Mouse (Mus musculus): Measurements from ENCODE around the gene Grm7.

The Grm7 gene

DNA sequence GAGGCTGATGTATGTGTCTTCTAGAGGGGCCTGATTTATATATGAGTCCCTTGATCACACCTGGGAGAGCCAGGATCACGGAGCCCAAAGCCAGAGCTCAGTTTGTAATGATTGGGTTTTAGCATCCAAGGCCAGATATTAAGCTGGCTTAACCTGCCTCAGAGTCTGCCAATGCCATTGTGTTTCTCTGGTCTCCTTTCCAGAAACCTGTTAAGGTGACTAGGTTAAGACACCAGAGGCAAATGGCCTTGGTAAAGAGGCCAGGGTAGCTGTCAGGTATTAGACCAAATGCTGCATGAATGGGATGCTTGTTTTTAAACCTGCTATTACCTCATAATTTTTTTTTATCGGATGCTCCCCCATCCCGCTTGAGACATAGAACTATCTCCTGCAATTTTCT, 722.7 kb downstream of the Grm7 start:
- DNase-seq (ENCODE audit: low read depth, low spot score), result no peak

DNA sequence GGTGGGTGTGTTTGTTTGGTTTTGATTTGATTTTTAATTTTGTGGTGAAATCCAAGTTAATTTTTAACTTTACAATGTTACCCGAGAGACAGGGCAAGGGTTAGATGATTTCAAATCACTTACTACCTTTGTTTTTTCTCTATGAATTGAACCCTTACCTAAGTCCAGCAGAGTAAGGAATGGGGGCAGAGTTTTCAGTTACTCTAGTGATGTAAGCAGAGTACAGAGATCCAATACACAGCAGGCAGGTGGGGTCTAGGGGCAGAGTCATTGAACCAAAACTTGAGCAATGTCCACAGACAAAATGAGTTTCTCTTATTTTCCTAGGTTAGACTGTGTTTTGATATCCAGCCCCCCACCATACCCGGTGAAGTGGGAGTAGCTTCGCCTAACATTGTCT, 723.2 kb downstream of the Grm7 start:
- DNase-seq (ENCODE audit: low read depth, low spot score), result no peak

DNA sequence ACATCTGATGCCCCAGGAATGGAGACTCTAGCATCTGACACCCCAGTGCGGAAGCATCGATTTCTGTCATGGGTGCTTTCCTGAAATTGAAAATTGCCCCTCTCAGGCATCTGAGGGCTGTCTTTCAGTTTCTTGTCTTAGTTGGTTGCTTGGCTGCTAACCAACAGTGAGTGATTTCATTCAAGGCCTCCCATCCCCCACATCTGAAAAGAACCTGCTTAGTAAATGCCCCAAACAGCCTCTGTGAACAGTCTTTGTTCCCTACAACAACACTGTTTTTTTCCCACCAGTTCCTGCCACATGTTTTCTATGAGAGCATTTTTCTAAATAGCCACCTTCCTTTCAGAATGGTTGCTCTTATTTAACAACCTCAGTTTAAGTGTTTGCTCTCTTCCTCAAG, 723.6 kb downstream of the Grm7 start:
- DNase-seq (ENCODE audit: low read depth, low spot score), result no peak

DNA sequence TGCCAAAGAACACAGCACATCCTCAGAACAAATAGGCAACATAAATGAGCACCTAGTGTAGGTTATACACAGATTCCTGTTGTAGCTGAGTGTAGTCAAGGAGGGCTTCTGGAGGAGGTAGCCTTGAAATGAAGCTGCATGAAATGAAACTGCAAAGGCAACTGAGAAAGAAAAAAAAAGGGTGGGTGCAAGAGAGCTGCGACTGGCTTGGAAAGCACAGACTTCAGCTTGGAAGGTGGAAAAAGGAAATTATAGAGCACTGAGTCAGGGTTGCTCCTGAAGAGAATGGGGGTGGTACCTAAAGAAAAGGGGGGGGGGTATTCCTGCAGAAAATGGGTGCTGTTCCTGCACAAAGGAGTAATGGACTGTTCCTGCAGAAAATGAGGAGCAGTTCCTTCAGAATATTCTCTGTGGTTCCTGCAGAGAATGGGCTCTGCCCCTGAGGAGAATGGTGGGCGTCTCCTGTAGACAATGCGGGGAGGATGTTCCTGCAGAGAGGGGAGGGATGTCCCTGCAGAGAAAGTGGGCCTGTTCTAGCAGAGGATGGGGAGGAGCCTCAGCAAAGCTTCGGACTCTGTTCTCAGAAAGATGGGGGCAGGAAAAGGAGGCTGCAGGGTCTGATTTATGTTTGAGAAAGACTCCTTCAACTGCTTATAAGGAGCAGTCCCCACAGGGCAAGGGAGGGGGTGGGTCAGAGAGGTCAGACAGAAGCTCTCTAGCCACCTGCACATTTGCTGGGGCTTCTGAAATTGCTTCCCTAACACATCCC, 726.4 kb downstream of the Grm7 start:
- DNase-seq (ENCODE audit: low read depth, low spot score), result peak; percentile 22

DNA sequence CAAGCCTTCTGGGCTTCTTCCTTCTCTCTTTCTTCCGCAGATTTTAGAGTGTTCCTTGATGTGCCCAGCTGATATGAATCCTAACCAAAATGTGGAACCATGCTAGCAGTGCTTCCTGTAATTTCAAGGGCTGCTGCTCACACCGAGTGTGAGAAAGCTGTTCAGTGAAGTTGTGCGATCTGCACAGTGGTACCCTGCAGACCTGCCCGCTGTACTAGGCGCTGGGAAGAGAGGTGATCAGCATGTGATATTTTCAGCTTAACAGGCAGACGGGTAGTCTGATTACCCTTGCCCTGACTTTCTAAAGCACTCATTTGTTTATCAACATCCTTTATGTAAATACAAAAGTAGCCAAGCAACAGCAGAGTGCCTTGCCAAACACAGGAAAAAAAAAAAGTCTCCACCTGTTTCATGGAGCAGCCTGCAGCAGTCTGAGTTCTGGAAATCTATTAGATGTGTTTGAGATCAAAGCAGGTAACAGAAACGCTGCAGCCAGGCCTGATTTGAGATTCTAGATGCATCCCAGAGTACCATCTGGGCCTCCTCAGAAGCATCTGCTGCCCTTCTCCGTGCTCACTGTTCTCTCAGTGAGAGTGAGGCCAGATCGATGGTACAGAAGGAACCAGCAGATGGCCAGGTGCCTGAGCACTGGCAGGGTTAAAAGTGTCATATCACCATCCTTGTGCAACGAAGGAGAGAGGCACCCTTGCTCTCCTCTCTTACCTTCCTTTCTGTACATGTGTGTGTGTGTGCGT, 727.4 kb downstream of the Grm7 start:
- no peak for DNase-seq (ENCODE audit: low read depth, low spot score)

DNA sequence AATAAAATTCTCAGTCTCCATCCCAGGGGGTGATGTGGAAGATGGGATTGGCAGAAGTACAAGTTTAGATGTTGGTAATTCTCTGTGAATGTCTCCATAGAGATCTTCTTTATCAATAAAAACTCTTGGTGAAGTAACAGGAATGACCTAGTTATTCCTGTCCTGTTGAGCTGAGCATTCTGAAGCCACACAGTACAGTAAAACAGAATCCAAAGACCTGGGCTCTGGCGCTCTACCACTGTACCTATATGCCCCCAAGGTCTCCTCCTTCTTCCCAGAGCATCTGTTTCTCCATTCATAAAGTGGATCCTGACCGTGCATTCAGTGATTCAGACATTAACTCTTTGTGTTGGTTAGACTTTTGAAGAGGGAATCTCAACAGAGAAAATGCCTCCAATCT, 735.3 kb downstream of the Grm7 start:
- no peak for DNase-seq (ENCODE audit: low read depth, low spot score)

DNA sequence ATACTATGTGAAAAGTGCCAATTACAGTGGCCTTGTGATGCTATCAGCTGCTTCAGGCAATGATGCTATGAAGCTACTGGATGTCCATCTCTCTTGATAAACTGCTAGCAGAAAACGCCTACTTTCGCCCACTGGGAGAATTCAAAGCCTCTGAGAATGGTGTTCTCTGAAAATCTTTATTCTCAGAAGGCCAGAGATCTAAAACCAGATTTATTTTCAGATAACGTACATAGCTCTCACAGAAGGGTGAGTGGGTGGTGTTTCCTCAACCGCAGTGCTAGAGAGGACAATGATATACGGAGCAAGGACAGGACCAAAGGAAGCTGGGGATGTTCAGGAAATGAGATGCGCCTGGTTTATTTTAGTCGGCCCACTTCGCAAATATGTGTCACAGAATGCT, 763.4 kb downstream of the Grm7 start:
- DNase-seq (ENCODE audit: low read depth, low spot score), result no peak

DNA sequence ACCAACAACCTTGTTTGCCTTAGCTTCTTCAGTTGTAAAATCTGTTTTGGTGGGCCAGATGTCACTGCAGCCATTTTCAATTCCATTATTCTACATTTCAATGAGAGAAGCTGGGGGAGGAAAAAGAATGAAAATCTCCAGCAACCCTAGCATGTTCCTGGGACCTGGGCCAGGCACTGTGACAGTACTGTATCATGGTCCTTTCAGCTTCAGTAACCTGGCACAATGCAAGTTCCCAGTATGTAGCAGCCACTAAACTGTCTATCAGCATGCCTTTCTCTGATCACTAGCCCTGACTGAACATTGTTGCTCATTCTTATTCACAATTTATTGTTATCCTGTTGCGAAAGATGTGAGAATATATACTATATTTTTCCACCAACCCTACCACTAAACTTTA, 779.4 kb downstream of the Grm7 start:
- DNase-seq (ENCODE audit: low read depth, low spot score), result no peak

DNA sequence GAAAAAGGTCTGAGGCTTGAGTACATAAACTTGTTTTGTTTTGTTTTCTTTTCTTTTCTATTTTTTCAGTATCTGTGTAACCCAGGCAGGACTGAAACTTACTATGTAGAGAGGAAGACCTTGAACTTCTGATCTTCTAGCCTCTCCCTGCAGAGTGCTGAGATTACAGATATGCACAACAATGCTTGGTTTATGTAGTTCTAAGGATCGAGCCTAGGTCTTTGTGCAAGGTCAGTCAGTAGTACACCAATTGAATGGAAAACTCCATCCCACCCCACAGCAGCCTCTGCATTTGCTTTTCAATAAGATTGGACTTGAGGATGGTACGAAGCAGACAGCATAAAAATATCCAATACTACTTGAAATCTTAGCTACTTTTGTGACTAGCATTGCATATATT, 800.8 kb downstream of the Grm7 start:
- DNase-seq (ENCODE audit: low read depth, low spot score), result no peak

DNA sequence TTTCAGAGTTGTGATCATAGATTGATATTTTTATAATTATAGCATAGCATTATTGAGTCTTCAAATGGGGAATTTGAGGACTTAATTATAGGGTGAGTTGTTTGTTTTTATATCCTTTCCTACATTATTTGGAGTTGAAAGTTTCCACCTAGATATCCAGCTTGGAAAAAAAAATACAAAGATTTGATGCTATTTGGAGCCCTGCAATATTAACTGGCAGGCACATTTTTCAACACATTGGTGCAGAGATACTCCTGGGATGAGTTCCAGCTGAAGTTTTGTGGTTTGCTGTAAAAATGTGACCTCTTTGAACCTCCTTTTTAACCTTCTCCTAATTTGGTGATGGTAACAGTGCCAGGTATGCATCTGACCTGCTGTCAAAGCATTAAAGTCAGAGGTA, 802.5 kb downstream of the Grm7 start:
- DNase-seq (ENCODE audit: low read depth, low spot score), result no peak

DNA sequence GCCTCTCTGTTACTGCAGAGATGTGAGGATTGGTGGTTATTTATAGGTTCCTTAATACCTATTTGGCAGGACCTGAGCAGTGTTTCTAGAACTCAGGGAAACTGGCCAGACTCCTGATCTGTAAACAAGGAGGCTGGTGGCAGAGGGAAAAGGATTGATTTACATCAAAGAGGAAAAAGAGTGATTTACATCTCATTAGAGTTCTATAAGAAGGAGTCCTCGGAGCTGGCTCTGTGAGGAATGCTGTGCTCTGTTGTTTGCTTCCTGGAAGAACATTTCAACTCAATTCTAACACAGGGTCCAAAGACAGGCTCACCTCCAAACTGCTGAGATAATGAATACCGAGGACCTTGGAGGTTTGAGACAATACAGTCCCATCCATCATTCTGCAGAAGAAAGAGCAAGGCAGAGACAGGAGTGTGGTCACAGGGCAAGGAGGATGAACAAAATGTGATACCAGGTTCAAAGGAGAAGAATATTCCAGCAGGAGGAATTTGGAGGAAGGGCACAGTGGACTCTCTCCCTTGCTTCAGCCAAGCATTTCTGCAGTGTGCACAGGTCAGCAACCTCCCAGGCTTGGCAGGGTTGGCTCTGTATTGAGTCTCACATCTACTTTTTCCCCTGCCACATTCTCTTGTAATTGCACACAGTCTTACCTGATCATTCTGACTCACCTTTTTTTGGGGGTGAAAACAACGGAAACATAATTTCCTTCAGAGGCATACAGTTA, 803.8 kb downstream of the Grm7 start:
- DNase-seq (ENCODE audit: low read depth, low spot score), result no peak

DNA sequence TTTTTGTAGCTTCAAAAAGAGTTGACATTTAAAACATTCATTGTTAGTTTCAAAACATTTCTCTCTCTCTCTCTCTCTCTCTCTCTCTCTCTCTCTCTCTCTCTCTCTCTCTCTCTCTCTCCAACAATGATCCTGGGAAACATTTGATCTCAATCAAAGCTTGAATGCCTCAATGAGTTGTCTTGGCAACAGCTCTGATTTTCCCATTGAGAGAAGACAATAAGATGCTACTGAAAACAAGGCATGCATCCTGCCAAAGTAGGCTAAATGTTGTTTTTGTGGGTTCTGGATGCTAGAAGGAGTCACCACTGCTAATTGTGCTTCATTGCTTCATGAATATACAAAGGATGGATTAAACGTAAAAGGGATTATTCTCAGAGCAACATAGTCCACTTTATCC, 836.5 kb downstream of the Grm7 start:
- DNase-seq (ENCODE audit: low read depth, low spot score), result no peak

DNA sequence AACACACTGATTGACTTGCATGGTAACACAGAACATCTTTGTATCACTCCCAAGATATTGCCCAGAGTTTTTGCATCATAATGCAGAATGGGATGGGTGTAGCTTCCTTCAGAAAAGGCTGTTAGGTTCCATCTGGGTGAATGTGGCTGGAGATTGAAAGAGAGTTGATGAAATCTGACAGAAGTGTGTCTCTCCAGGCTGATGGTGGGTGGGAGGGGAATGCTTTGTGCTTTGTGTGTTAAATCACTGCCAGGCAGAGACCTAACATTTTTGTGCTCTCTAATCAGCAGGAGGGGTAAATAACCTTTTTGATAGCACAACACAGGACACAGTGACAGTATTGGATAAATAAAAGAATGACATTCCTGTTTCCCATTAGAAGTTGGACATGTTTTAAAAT, 840.7 kb downstream of the Grm7 start:
- DNase-seq (ENCODE audit: low read depth, low spot score), result no peak

DNA sequence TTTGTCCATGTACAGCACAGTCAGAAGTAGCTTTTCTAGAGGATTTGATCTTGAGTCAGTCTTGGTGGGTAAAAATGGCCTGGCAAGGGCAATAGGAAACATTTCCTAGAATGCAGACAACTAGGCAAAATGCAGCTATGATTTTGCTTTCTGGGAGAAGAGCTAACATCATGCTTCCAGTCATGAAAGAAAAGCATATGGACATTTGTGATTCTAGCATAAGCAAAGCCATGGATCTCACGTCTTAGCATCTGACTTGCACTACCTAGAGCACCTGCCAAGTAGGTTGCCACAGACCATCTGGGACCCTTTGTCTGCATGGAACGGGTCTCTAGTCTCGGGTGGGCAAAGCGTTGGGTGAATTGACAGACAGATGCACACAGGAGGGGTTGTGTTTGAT, 842.2 kb downstream of the Grm7 start:
- no peak for DNase-seq (ENCODE audit: low read depth, low spot score)

DNA sequence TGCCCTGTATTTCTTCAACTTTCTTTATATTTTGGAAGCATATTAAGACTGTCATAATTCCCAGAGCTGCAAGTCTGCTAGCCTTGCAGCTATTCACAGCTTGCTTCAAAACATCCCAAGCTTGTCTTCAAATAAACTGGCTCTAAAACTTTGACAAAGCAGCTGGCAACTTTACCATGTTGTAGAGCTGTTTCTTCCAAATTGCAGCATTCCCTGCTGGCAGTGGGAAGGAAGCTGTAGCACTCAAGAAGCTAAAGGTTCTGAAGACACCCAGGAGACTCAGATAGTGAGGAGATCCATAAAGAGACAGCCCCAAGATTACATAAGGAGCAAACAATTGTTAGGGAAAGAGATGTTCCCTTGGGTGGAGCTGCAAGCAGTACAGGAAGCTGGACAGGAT, 846.8 kb downstream of the Grm7 start:
- no peak for DNase-seq (ENCODE audit: low read depth, low spot score)

DNA sequence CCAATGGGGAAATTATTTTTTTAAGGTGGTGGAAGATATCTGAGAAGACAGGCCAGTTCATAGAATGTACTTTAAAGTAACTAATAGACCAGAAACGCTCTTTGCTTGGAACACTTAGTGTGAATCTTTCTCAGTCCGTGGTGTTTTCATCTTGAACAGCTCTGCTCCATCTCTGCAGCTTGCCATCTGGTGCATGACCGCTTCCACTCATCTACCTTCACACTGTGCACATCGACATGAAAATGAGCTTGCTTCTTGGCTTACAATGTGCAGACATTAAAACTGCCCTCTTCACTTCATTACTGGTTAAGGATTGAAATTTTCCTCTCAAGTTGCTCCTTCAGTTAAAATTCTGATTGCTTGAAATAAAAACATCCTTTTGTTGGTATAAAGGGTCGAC, 854.2 kb downstream of the Grm7 start:
- no peak for DNase-seq (ENCODE audit: low read depth, low spot score)

DNA sequence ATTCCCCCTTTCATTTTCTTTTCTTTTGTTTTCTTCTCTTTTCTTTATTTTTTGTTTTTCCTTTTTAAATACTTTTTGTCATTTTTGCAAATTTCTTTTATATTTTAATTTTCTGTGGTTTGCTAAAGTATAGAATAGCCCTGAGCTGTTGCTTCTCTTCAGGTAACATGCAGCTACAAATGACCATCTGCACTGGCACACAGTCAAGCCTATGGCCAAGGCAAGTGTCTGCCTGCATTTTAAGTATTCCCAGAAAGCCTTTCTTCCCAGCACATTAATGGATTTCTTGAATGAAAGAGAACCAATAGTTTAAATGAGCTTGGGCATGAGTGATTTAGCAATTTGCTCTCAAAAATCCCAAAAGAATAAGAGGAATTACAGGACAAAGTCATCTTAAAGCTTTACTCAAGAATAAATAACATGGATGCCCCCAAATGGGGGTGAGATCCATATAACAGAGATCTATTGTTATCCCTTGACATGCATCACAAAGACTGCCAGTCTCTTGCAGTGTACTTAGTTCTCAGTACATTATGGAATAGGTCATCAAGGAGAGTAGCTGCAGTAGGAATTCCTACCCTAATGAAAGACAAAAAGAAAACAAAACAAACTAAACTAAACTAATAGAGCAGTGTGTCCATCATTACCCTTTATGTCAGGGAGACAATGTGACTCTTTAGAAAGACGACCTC, 865.5 kb downstream of the Grm7 start:
- peak; percentile 3 for DNase-seq (ENCODE audit: low read depth, low spot score)

DNA sequence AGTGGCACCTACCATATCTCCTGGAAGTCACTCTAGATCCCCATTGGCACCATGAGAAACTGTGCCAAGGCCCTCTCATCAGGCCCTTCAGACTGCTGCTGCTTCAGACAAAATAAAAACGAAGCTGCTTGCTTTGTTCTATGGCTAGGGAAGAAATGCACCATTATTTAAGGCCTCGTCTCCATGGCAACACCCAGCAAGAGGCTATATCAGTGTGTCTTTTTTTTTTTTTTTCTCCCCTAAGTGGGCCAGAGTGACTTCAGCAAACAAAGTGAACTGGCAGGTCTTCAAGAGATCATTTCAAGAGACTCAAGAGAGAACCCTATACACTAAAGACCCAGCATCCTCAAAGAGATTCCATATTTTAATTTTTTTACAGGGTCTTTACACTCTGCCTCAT, 867.0 kb downstream of the Grm7 start:
- no peak for DNase-seq (ENCODE audit: low read depth, low spot score)

DNA sequence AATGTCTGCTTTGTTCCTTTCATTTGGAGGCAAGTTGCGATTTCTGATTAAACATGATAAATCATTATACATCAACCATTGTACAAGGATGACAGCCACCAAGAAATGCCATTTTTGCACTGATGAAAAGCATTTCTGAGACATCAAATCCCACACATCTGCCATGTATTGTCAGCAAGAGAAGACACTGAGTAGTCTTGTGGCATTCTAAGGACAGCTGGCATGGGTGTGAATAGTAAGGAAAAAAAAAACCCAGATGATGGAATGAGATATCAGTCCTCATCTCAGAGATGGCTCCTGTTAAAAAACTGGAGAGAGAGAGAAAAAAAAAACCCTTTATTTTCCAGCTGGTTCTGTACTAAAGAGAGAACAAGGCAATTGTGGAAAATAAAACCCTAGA, 875.8 kb downstream of the Grm7 start:
- no peak for DNase-seq (ENCODE audit: low read depth, low spot score)

DNA sequence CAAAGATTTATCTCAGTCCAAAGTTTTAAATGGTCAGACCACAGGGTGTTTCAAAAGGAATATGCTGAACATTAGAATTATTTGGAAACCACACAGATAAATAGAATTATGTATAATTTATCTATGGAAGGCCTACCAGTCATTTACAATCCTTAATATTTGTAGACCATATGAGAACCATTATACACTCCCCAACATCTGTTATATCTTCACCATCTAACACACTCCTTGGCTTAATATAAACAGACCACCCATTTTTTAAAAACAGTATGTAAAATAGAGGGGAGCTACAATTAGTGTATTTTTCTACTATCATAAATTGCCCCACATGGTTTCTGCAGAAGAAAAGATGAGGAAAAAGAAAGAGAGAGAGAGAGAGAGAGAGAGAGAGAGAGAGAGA, 876.7 kb downstream of the Grm7 start:
- no peak for DNase-seq (ENCODE audit: low read depth, low spot score)

DNA sequence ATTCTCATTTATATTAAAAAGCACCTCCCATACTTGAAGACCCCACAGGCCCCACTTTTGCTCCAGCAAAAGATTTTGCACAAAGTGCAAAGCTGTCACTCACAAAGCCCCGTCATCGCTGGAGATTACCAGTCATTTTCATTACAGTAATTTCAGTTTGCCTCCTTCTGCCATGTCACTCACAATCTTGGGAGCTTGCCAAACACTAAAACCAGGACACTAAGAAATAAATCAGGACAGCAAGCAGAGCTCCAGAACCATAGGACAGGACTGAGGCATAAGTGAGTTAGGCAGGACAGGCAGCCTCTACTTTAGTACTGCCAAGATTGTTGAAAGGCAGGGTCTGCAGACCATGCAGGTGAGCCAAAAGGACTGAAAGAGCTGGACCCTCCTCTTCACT, 884.6 kb downstream of the Grm7 start:
- DNase-seq (ENCODE audit: low read depth, low spot score), result no peak

DNA sequence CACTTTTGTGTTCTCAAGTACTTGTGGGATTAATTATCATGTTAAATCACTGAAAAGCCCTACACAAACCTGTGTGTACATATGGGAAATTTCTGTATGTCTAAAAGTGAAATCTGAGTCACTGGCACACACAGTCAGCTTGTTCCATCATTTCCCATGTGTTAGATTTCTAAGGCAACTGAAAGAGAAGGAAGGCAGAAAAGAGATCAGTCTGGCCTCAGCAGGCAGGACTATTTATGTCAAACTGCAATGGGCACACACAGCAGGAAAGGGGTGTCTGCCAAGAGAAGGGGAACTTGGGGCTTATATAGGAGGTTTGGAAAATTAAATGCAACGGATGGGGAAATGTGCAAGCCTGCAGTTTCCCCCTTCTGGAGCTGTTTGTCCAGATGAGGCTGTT, 913.2 kb downstream of the Grm7 start:
- no peak for DNase-seq (ENCODE audit: low read depth, low spot score)

Measured in mesoderm, embryonic 11.5 days (tissue).